Mouse (Mus musculus): ENCODE measurements around the gene 1110051M20Rik.

1110051M20Rik gene

GRCm38 (mm10) chr2:91457656-91458251, 13.2 kb upstream of the 1110051M20Rik start:
- DNase-seq (ENCODE audit: low read depth, low spot score), result no peak

- no peak for DNase-seq (ENCODE audit: low read depth, low spot score)
Measured at GRCm38 (mm10) chr2:91457259-91457655, 12.8 kb upstream of the 1110051M20Rik start, which contains the start of gene Lrp4. TSS of gene Lrp4 (plus strand) at chr2:91457511.

GRCm38 (mm10) chr2:91456491-91457100, 12.1 kb upstream of the 1110051M20Rik start:
- DNase-seq (ENCODE audit: low read depth, low spot score), result no peak

- no peak for DNase-seq (ENCODE audit: low read depth, low spot score)
Measured at GRCm38 (mm10) chr2:91455826-91456225, 11.3 kb upstream of the 1110051M20Rik start.

GRCm38 (mm10) chr2:91454434-91454833, 9.9 kb upstream of the 1110051M20Rik start:
- no peak for DNase-seq (ENCODE audit: low read depth, low spot score)

GRCm38 (mm10) chr2:91453231-91454075, 8.9 kb upstream of the 1110051M20Rik start:
- DNase-seq (ENCODE audit: low read depth, low spot score), result no peak

- no peak for DNase-seq (ENCODE audit: low read depth, low spot score)
Measured at GRCm38 (mm10) chr2:91452658-91453057, 8.2 kb upstream of the 1110051M20Rik start.

- no peak for DNase-seq (ENCODE audit: low read depth, low spot score)
Measured at GRCm38 (mm10) chr2:91450316-91450715, 5.8 kb upstream of the 1110051M20Rik start.

GRCm38 (mm10) chr2:91449662-91450061, 5.2 kb upstream of the 1110051M20Rik start:
- no peak for DNase-seq (ENCODE audit: low read depth, low spot score)

GRCm38 (mm10) chr2:91442241-91442640, 2.3 kb downstream of the 1110051M20Rik start:
- DNase-seq (ENCODE audit: low read depth, low spot score), result no peak

- no peak for DNase-seq (ENCODE audit: low read depth, low spot score)
Measured at GRCm38 (mm10) chr2:91441715-91442114, 2.8 kb downstream of the 1110051M20Rik start.

- no peak for DNase-seq (ENCODE audit: low read depth, low spot score)
Measured at GRCm38 (mm10) chr2:91440686-91441085, 3.8 kb downstream of the 1110051M20Rik start.

- no peak for DNase-seq (ENCODE audit: low read depth, low spot score)
Measured at GRCm38 (mm10) chr2:91439876-91440275, 4.6 kb downstream of the 1110051M20Rik start.

GRCm38 (mm10) chr2:91439271-91439670, 5.2 kb downstream of the 1110051M20Rik start:
- DNase-seq (ENCODE audit: low read depth, low spot score), result no peak

GRCm38 (mm10) chr2:91437116-91437815, 7.2 kb downstream of the 1110051M20Rik start:
- DNase-seq (ENCODE audit: low read depth, low spot score), result no peak

GRCm38 (mm10) chr2:91436713-91437112, 7.8 kb downstream of the 1110051M20Rik start:
- no peak for DNase-seq (ENCODE audit: low read depth, low spot score)

- peak; percentile 8 for DNase-seq (ENCODE audit: low read depth, low spot score)
Measured at GRCm38 (mm10) chr2:91430600-91430919, 13.9 kb downstream of the 1110051M20Rik start.

- peak; percentile 8 for DNase-seq (ENCODE audit: low read depth, low spot score)
Measured at GRCm38 (mm10) chr2:91429915-91430599, 14.4 kb downstream of the 1110051M20Rik start.

- no peak for DNase-seq (ENCODE audit: low read depth, low spot score)
Measured at GRCm38 (mm10) chr2:91429146-91429545, 15.4 kb downstream of the 1110051M20Rik start.

- no peak for DNase-seq (ENCODE audit: low read depth, low spot score)
Measured at GRCm38 (mm10) chr2:91426321-91426720, 18.2 kb downstream of the 1110051M20Rik start.

- no peak for DNase-seq (ENCODE audit: low read depth, low spot score)
Measured at GRCm38 (mm10) chr2:91424061-91424720, 20.3 kb downstream of the 1110051M20Rik start.

Measured in brain, embryonic 18.5 days (tissue).